Mouse (Mus musculus): Measurements from ENCODE around the gene Psmd14. TPM values are rescaled to one million over a fixed set of nuclear protein-coding genes. Genes with fewer than 3 reads are reported as not detected.

The Psmd14 gene
- polyA plus RNA-seq, 1 experiment: 5.4 TPM

GRCm38 (mm10) chr2:61802656-61803251 is 91.3 kb downstream of the Psmd14 start, which contains the start of gene Tbr1:
Tbr1 (plus strand) TSS chr2:61802930.
- Histone ChIP-seq H3K27ac (ENCODE audit: insufficient read depth, low read depth, low read length) (no peak within 1 kb of the TSS), H3K4me3 (ENCODE audit: low read depth, low read length) (no peak within 1 kb of the TSS)
- WGBS: 33% methylated on average over 11 of the region's 11 CpGs

GRCm38 (mm10) chr2:61803443-61804367 is 92.2 kb downstream of the Psmd14 start:
- Histone ChIP-seq H3K36me3 (ENCODE audit: control insufficient read depth, insufficient read depth, low read length) (peaks cover 4% of the 10 kb centered on the region; the same call in 1 of the 2 replicates), H3K27me3 (ENCODE audit: control insufficient read depth, insufficient read depth, low read length) (peaks cover 49% of the 10 kb centered on the region), H3K4me1 (ENCODE audit: control insufficient read depth, insufficient read depth, insufficient read length, low read length) (peaks cover 4% of the 10 kb centered on the region), H3K27ac (ENCODE audit: insufficient read depth, low read depth, low read length) (no peak overlapping the region), H3K4me3 (ENCODE audit: low read depth, low read length) (no peak overlapping the region)
- 7% methylated on average over 29 of the region's 29 CpGs for WGBS
- no peak for TF ChIP-seq POLR2A (IDR thresholded peaks at IDR 0.05; ENCODE audit: low read depth, low read length)
- TF ChIP-seq CTCF (IDR thresholded peaks at IDR 0.05; ENCODE audit: extremely low read depth, insufficient read length, insufficient replicate concordance, low read depth, low read length): no peak

More at GRCm38 (mm10) chr2:61802656-61803251, 91.3 kb downstream of the Psmd14 start, which contains the start of gene Tbr1:
- H3K27me3 ChIP-seq (ENCODE audit: control insufficient read depth, insufficient read depth, low read length): peaks cover 47% of the 10 kb centered on the region
- H3K4me1 ChIP-seq (ENCODE audit: control insufficient read depth, insufficient read depth, insufficient read length, low read length): peaks cover 6% of the 10 kb centered on the region
- peaks cover 4% of the 10 kb centered on the region; the same call in 1 of the 2 replicates for H3K36me3 ChIP-seq (ENCODE audit: control insufficient read depth, insufficient read depth, low read length)
- TF ChIP-seq POLR2A (IDR thresholded peaks at IDR 0.05; ENCODE audit: low read depth, low read length): no peak
- no peak for TF ChIP-seq CTCF (IDR thresholded peaks at IDR 0.05; ENCODE audit: extremely low read depth, insufficient read length, insufficient replicate concordance, low read depth, low read length)

GRCm38 (mm10) chr2:61804382-61804840 is 92.9 kb downstream of the Psmd14 start:
- Histone ChIP-seq H3K27me3 (ENCODE audit: control insufficient read depth, insufficient read depth, low read length) (peaks cover 55% of the 10 kb centered on the region), H3K27ac (ENCODE audit: insufficient read depth, low read depth, low read length) (no peak overlapping the region), H3K4me1 (ENCODE audit: control insufficient read depth, insufficient read depth, insufficient read length, low read length) (peaks cover 3% of the 10 kb centered on the region; the same call in 1 of the 2 replicates), H3K4me3 (ENCODE audit: low read depth, low read length) (no peak overlapping the region), H3K36me3 (ENCODE audit: control insufficient read depth, insufficient read depth, low read length) (peaks cover 4% of the 10 kb centered on the region; the same call in 1 of the 2 replicates)
- TF ChIP-seq CTCF (IDR thresholded peaks at IDR 0.05; ENCODE audit: extremely low read depth, insufficient read length, insufficient replicate concordance, low read depth, low read length) (no peak), POLR2A (IDR thresholded peaks at IDR 0.05; ENCODE audit: low read depth, low read length) (no peak)
- 7% methylated on average over 10 of the region's 10 CpGs for WGBS

GRCm38 (mm10) chr2:61804841-61805540 is 93.5 kb downstream of the Psmd14 start:
- Histone ChIP-seq H3K4me3 (ENCODE audit: low read depth, low read length) (no peak overlapping the region), H3K27ac (ENCODE audit: insufficient read depth, low read depth, low read length) (no peak overlapping the region), H3K36me3 (ENCODE audit: control insufficient read depth, insufficient read depth, low read length) (peaks cover 2% of the 10 kb centered on the region; the same call in 1 of the 2 replicates), H3K27me3 (ENCODE audit: control insufficient read depth, insufficient read depth, low read length) (peaks cover 59% of the 10 kb centered on the region), H3K4me1 (ENCODE audit: control insufficient read depth, insufficient read depth, insufficient read length, low read length) (peaks cover 3% of the 10 kb centered on the region; the same call in 1 of the 2 replicates)
- no peak for TF ChIP-seq POLR2A (IDR thresholded peaks at IDR 0.05; ENCODE audit: low read depth, low read length)
- TF ChIP-seq CTCF (IDR thresholded peaks at IDR 0.05; ENCODE audit: extremely low read depth, insufficient read length, insufficient replicate concordance, low read depth, low read length): no peak
- 4% methylated on average over 39 of the region's 39 CpGs for WGBS

GRCm38 (mm10) chr2:61805541-61806345 is 94.2 kb downstream of the Psmd14 start:
- H3K36me3 ChIP-seq (ENCODE audit: control insufficient read depth, insufficient read depth, low read length): no peaks in the 10 kb centered on the region
- no peak overlapping the region; the same call in 1 of the 2 replicates for H3K4me3 ChIP-seq (ENCODE audit: low read depth, low read length)
- H3K27me3 ChIP-seq (ENCODE audit: control insufficient read depth, insufficient read depth, low read length): peaks cover 66% of the 10 kb centered on the region
- WGBS: 3% methylated on average over 39 of the region's 39 CpGs
- TF ChIP-seq POLR2A (IDR thresholded peaks at IDR 0.05; ENCODE audit: low read depth, low read length) (no peak), CTCF (IDR thresholded peaks at IDR 0.05; ENCODE audit: extremely low read depth, insufficient read length, insufficient replicate concordance, low read depth, low read length) (no peak)
- peaks cover 3% of the 10 kb centered on the region; the same call in 1 of the 2 replicates for H3K4me1 ChIP-seq (ENCODE audit: control insufficient read depth, insufficient read depth, insufficient read length, low read length)
- H3K27ac ChIP-seq (ENCODE audit: insufficient read depth, low read depth, low read length): no peak overlapping the region

- TF ChIP-seq CTCF (IDR thresholded peaks at IDR 0.05; ENCODE audit: extremely low read depth, insufficient read length, insufficient replicate concordance, low read depth, low read length) (no peak), POLR2A (IDR thresholded peaks at IDR 0.05; ENCODE audit: low read depth, low read length) (no peak)
- WGBS: 5% methylated on average over 3 of the region's 3 CpGs
- Histone ChIP-seq H3K27me3 (ENCODE audit: control insufficient read depth, insufficient read depth, low read length) (peaks cover 72% of the 10 kb centered on the region), H3K4me1 (ENCODE audit: control insufficient read depth, insufficient read depth, insufficient read length, low read length) (peaks cover 4% of the 10 kb centered on the region), H3K36me3 (ENCODE audit: control insufficient read depth, insufficient read depth, low read length) (no peaks in the 10 kb centered on the region), H3K4me3 (ENCODE audit: low read depth, low read length) (no peak overlapping the region), H3K27ac (ENCODE audit: insufficient read depth, low read depth, low read length) (no peak overlapping the region)
Measured at GRCm38 (mm10) chr2:61806346-61806825, 94.9 kb downstream of the Psmd14 start.
